Mouse (Mus musculus): ENCODE measurements around the gene Mettl7a2. TPM values are rescaled to one million over a fixed set of nuclear protein-coding genes. Genes with fewer than 3 reads are reported as not detected.
"Not testable (repeated sequence)": the region's sequence is repeated elsewhere in the genome, so short reads cannot be mapped to it uniquely, and the experiment has no call there.

The Mettl7a2 gene
- polyA plus RNA-seq, 1 experiment from 2014 or later: not detected

DNA sequence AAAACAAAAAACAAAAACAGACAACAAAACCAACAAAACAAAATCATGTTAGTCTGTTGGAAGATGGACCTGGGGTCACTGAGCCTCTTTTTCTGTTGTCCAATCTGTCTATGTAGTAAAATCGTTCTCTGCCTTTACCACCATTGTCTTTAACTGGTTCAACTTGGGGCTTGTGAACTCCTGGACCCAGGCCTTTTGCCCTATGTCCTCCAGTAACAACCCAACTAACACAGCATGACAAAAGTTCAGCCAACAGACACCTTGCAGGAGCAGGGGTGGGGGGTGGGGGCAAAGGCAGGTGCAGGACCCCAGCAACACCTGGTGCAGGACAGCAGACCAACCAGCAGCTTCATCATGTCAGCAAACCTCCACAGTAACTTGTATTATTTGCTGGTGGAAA is 33.1 kb upstream of the Mettl7a2 start:
- no peak overlapping the region for H3K27ac ChIP-seq (ENCODE audit: low read length)
- no peaks in the 10 kb centered on the region for H3K36me3 ChIP-seq (ENCODE audit: control insufficient read depth, insufficient read depth, low read length)
- H3K9me3 ChIP-seq (replicated peaks; ENCODE audit: control insufficient read depth, low read length): no peaks in the 10 kb centered on the region
- H3K4me1 ChIP-seq (ENCODE audit: control insufficient read depth, insufficient read depth, low read length): no peaks in the 10 kb centered on the region
- no peak overlapping the region for H3K4me3 ChIP-seq (replicated peaks; ENCODE audit: low read length)
- H3K27me3 ChIP-seq (ENCODE audit: control insufficient read depth, insufficient read depth, low read length): no peaks in the 10 kb centered on the region
- no peak overlapping the region for H3K9ac ChIP-seq (ENCODE audit: low read length)
- ATAC-seq (ENCODE audit: insufficient read depth, low FRiP score): no peak
- H3K4me2 ChIP-seq (ENCODE audit: low read depth, low read length): no peak overlapping the region
- 76% methylated on average over 1 of the region's 1 CpGs for WGBS

DNA sequence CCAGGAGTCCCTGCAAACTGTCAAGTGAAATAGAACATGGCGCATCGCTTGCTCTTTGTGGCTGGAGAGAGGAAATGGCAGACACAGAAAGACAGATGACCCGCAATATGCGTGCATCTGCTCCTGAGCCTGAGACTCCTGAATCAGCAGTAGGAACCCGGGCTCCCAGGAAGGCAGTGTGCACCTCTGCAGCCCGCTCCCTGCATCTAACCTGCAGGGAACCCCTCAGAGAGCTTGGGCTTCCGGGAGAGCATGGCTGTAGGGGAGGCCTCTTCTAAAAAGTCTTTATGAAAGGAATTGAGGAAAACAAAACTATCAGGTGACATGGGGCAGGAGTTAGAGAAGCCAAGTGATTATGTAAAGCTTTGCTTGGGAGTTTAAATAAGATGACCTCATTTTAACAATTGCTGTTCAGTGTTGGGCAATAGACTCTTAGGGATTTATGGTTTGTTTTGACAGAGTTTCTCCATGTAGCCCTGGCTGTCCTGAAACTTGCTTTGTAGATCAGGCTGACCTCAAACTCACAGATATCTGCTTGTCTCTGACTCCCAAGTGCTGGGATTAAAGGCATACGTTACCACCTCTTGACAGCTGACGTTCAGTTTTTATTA is 32.6 kb upstream of the Mettl7a2 start:
- no peaks in the 10 kb centered on the region for H3K36me3 ChIP-seq (ENCODE audit: control insufficient read depth, insufficient read depth, low read length)
- no peaks in the 10 kb centered on the region for H3K27me3 ChIP-seq (ENCODE audit: control insufficient read depth, insufficient read depth, low read length)
- WGBS: 52% methylated on average over 9 of the region's 9 CpGs
- no peak overlapping the region for H3K4me2 ChIP-seq (ENCODE audit: low read depth, low read length)
- H3K9ac ChIP-seq (ENCODE audit: low read length): no peak overlapping the region
- H3K4me1 ChIP-seq (ENCODE audit: control insufficient read depth, insufficient read depth, low read length): no peaks in the 10 kb centered on the region
- H3K4me3 ChIP-seq (replicated peaks; ENCODE audit: low read length): no peak overlapping the region
- H3K27ac ChIP-seq (ENCODE audit: low read length): no peak overlapping the region
- no peak for ATAC-seq (ENCODE audit: insufficient read depth, low FRiP score)
- H3K9me3 ChIP-seq (replicated peaks; ENCODE audit: control insufficient read depth, low read length): no peaks in the 10 kb centered on the region

DNA sequence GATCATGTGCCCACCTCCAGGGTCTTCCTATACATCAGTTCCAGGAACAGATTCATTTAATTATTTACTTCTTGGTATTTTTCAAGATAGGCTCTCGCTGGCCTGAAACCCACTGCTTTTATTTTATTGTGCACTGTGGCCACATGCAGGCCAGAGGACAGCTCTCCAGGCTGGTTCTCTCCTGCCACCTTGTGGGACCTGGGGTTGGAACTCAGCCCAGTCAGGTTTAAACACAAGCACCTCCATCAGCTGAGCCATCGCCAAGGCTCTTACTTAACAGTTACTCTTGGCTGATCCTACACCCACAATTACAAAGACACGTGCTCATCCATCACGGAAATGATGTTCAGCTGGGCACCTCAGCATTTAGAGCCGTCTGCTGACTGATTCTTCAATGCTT is 31.9 kb upstream of the Mettl7a2 start:
- Histone ChIP-seq H3K9ac (ENCODE audit: low read length) (no peak overlapping the region), H3K4me2 (ENCODE audit: low read depth, low read length) (no peak overlapping the region), H3K4me3 (replicated peaks; ENCODE audit: low read length) (no peak overlapping the region), H3K27ac (ENCODE audit: low read length) (no peak overlapping the region), H3K4me1 (ENCODE audit: control insufficient read depth, insufficient read depth, low read length) (no peaks in the 10 kb centered on the region), H3K36me3 (ENCODE audit: control insufficient read depth, insufficient read depth, low read length) (no peaks in the 10 kb centered on the region), H3K27me3 (ENCODE audit: control insufficient read depth, insufficient read depth, low read length) (no peaks in the 10 kb centered on the region), H3K9me3 (replicated peaks; ENCODE audit: control insufficient read depth, low read length) (no peaks in the 10 kb centered on the region)
- WGBS: 40% methylated on average over 5 of the region's 5 CpGs
- ATAC-seq (ENCODE audit: insufficient read depth, low FRiP score): no peak

DNA sequence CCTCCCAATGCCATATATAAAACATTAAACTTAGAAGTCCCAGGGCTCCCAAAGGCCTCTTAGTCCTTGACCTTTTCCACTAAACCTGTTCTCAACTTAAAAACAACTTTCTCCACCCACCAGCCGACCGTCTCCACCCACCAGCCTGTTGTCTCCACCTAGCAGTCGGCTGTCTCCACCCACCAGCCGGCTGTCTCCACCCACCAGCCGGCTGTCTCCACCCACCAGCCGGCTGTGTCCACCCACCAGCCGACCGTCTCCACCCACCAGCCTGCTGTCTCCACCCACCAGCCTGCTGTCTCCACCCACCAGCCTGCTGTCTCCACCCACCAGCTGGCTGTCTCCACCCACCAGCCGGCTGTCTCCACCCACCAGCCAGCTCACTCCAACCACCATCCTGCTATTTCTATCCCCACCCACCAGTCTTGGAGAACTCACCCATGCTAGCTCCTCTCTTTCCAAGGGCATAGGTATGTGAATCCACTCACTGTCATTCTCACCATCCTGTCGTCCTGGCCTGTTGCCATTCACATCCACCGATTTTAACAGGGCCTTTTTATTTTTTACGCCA is 28.9 kb upstream of the Mettl7a2 start:
- H3K9me3 ChIP-seq (replicated peaks; ENCODE audit: control insufficient read depth, low read length): no peaks in the 10 kb centered on the region
- no peaks in the 10 kb centered on the region for H3K4me1 ChIP-seq (ENCODE audit: control insufficient read depth, insufficient read depth, low read length)
- H3K4me3 ChIP-seq (replicated peaks; ENCODE audit: low read length): no peak overlapping the region
- H3K9ac ChIP-seq (ENCODE audit: low read length): no peak overlapping the region
- no peak for ATAC-seq (ENCODE audit: insufficient read depth, low FRiP score)
- 67% methylated on average over 12 of the region's 12 CpGs for WGBS
- no peaks in the 10 kb centered on the region for H3K27me3 ChIP-seq (ENCODE audit: control insufficient read depth, insufficient read depth, low read length)
- H3K4me2 ChIP-seq (ENCODE audit: low read depth, low read length): no peak overlapping the region
- no peaks in the 10 kb centered on the region for H3K36me3 ChIP-seq (ENCODE audit: control insufficient read depth, insufficient read depth, low read length)
- no peak overlapping the region; the same call in 1 of the 2 replicates for H3K27ac ChIP-seq (ENCODE audit: low read length)

DNA sequence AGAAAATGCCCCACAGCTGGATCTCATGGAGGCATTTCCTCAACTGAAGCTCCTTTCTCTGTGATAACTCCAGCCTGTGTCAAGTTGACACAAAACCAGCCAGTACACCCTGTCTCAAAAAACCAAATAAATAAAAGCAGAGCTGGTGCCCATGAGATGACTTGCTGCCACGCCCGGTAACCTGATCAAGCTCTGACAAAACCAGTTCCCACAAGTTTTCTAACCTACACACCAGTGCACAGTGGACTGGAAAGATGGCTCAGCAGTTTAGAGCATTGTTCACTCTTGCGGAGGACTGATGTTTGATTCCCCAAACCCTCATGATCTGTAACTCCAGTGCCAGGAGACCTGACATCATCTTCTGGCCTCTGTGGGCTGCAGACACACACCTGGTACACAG is 27.8 kb upstream of the Mettl7a2 start:
- Histone ChIP-seq H3K9ac (ENCODE audit: low read length) (no peak overlapping the region), H3K4me1 (ENCODE audit: control insufficient read depth, insufficient read depth, low read length) (no peaks in the 10 kb centered on the region), H3K36me3 (ENCODE audit: control insufficient read depth, insufficient read depth, low read length) (no peaks in the 10 kb centered on the region), H3K4me2 (ENCODE audit: low read depth, low read length) (no peak overlapping the region), H3K27me3 (ENCODE audit: control insufficient read depth, insufficient read depth, low read length) (no peaks in the 10 kb centered on the region), H3K27ac (ENCODE audit: low read length) (no peak overlapping the region), H3K9me3 (replicated peaks; ENCODE audit: control insufficient read depth, low read length) (no peaks in the 10 kb centered on the region), H3K4me3 (replicated peaks; ENCODE audit: low read length) (no peak overlapping the region)
- ATAC-seq (ENCODE audit: insufficient read depth, low FRiP score): no peak
- WGBS: 80% methylated on average over 3 of the region's 3 CpGs

DNA sequence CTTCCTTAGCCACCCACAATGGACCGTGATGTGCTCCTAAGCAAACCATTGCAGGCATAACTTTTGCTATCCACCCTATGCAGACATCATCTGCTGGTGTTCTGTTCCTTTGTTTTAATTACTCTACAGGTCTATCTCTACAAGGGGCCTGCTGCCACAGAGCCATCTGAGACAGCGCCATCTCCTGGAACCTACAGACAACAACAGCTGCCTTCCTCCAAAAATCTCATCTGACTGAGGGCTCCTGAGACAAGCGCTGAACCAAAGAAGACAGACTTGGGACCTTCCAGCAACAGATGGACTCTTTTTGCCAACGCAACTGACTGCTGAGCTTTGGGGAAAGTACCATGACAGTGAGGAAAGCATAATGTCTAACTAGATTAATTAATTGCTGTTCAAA is 24.9 kb upstream of the Mettl7a2 start:
- H3K9me3 ChIP-seq (replicated peaks; ENCODE audit: control insufficient read depth, low read length); H3K36me3 ChIP-seq (ENCODE audit: control insufficient read depth, insufficient read depth, low read length); H3K4me1 ChIP-seq (ENCODE audit: control insufficient read depth, insufficient read depth, low read length); H3K9ac ChIP-seq (ENCODE audit: low read length); H3K4me2 ChIP-seq (ENCODE audit: low read depth, low read length); H3K4me3 ChIP-seq (replicated peaks; ENCODE audit: low read length); H3K27ac ChIP-seq (ENCODE audit: low read length); H3K27me3 ChIP-seq (ENCODE audit: control insufficient read depth, insufficient read depth, low read length); ATAC-seq (ENCODE audit: insufficient read depth, low FRiP score): not testable (repeated sequence)
- WGBS: 66% methylated on average over 3 of the region's 4 CpGs

DNA sequence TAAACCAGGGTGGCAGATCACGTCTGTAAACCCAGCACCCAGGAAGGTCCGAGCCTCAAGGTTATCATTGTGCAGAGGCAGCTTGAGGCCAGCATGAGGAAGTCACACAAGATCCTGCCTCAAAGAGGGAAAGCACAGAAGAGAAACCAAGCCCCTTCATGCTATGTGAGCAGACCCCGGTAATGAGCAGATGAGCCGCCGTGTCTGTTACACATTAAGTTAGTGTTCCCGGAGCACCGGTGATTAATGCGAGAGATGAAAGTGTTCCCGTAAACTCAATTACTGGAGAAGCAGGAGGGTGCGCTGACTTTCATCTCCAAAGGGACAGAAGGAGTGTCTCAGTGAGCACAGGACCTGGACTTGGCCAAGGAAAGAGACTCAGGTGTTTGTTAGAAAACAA is 23.7 kb upstream of the Mettl7a2 start:
- WGBS: 70% methylated on average over 9 of the region's 10 CpGs
- H3K4me2 ChIP-seq (ENCODE audit: low read depth, low read length); H3K9me3 ChIP-seq (replicated peaks; ENCODE audit: control insufficient read depth, low read length); ATAC-seq (ENCODE audit: insufficient read depth, low FRiP score); H3K27me3 ChIP-seq (ENCODE audit: control insufficient read depth, insufficient read depth, low read length); H3K4me1 ChIP-seq (ENCODE audit: control insufficient read depth, insufficient read depth, low read length); H3K36me3 ChIP-seq (ENCODE audit: control insufficient read depth, insufficient read depth, low read length); H3K27ac ChIP-seq (ENCODE audit: low read length); H3K4me3 ChIP-seq (replicated peaks; ENCODE audit: low read length); H3K9ac ChIP-seq (ENCODE audit: low read length): not testable (repeated sequence)

DNA sequence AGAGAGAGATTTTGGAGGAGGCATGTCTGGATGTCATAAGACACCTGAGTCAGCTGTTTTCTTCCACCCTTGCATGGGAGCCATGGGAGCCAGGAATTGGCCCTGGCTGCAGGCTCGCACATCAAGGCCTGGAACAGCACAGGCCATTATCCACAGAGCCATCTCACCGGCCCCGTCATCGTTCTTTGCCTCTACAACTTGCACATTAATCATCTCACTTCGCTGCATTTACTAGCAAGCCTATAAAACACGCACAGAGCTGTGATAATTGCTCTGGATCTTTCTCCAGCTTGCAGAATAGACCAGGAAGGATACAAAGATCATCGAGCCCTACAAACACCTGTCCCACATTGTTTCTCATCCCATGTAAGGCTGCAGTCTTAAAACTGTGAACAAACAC is 22.3 kb upstream of the Mettl7a2 start:
- no peak overlapping the region for H3K27ac ChIP-seq (ENCODE audit: low read length)
- no peak for ATAC-seq (ENCODE audit: insufficient read depth, low FRiP score)
- 69% methylated on average over 7 of the region's 7 CpGs for WGBS

DNA sequence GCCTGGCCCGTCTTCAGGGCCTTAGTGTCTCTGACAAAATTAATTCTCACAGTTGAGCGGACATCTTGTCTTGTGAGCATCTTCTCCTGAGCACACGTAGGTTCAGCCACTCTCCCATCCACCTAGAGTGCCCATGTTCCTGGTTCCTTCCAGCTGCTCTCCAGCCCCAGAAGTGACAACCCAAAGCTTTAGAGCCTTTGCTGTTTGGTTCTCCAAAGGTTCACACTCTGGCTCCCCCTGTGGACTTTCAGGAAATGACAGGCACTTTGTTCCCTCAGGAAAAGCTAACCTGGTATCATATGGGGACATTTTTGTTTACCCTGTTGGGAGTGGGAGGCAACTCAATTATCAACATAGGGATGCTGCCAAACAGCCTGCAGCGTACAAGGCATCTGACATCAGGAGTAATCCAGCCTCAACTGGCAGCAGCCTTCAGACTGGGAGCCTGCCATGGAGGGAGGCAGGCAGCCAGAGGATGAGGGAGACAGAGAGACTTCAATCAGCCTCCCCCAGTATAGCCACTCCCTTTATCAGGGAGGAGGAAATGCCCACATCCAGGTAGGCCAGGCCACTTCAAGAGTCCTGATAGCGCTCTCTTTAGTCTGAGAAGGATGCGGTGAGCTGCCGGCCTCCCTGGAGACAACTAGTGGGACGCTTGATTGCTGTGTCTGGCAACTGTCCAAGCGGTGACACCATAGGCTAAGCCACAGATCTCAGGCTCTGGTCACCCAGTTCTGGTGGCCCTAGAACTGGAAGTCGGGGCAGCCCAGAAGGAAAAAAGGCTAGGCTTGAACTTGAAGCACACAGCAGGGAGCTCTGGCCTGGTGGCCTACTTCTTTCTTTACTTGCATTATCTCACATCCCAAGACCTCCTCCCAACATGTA is 20.7 kb upstream of the Mettl7a2 start:
- not testable (repeated sequence) for H3K27ac ChIP-seq (ENCODE audit: low read length); H3K9ac ChIP-seq (ENCODE audit: low read length); H3K4me2 ChIP-seq (ENCODE audit: low read depth, low read length); H3K4me1 ChIP-seq (ENCODE audit: control insufficient read depth, insufficient read depth, low read length); H3K27me3 ChIP-seq (ENCODE audit: control insufficient read depth, insufficient read depth, low read length); H3K9me3 ChIP-seq (replicated peaks; ENCODE audit: control insufficient read depth, low read length); H3K4me3 ChIP-seq (replicated peaks; ENCODE audit: low read length); H3K36me3 ChIP-seq (ENCODE audit: control insufficient read depth, insufficient read depth, low read length)
- ATAC-seq (ENCODE audit: insufficient read depth, low FRiP score): peak; percentile 13; the same call in 1 of the 2 replicates
- 26% methylated on average over 2 of the region's 10 CpGs for WGBS

More for the DNA sequence above, 22.3 kb upstream of the Mettl7a2 start:
- no peaks in the 10 kb centered on the region for H3K9me3 ChIP-seq (replicated peaks; ENCODE audit: control insufficient read depth, low read length)
- H3K4me2 ChIP-seq (ENCODE audit: low read depth, low read length): no peak overlapping the region
- H3K36me3 ChIP-seq (ENCODE audit: control insufficient read depth, insufficient read depth, low read length): no peaks in the 10 kb centered on the region
- no peaks in the 10 kb centered on the region for H3K4me1 ChIP-seq (ENCODE audit: control insufficient read depth, insufficient read depth, low read length)
- no peak overlapping the region for H3K4me3 ChIP-seq (replicated peaks; ENCODE audit: low read length)
- H3K9ac ChIP-seq (ENCODE audit: low read length): no peak overlapping the region
- H3K27me3 ChIP-seq (ENCODE audit: control insufficient read depth, insufficient read depth, low read length): no peaks in the 10 kb centered on the region
